Mouse (Mus musculus) adrenal gland, adult 18-20 months (tissue): ENCODE results near the gene Slc44a2. TPM values are rescaled to one million over a fixed set of nuclear protein-coding genes. Genes with fewer than 3 reads are reported as not detected.
A peak's percentile ranks its signal among the peaks of the same experiment; 100 is the strongest.
"Not testable (repeated sequence)": the region's sequence is repeated elsewhere in the genome, so short reads cannot be mapped to it uniquely, and the experiment has no call there.

Source experiments
- DNase-seq, 2 experiments: peaks; one replicate each; pipeline ENCODE4 v3.0.0; 2021 to 2022; ENCODE audit warnings: low spot score in 2 of 2
- long read RNA-seq, 2 experiments: library from polyadenylated mRNA; stranded (forward); transcript quantifications; one replicate each; pipeline ENCODE4 v2.0.0; 2021
- total RNA-seq, 2 experiments: library from RNA; stranded (reverse); gene quantifications; 1 replicate in 1 of 2; 2 replicates in 1 of 2; pipeline ENCODE4 v1.2.3; 2021

Slc44a2 gene
- 10 to 100 TPM; 36.3 to 48.3 TPM for total RNA-seq
- long read RNA-seq, experiment 1, transcript Slc44a2-210 (22 exons, 3,478 nt): major isoform, 47 of 74 reads
- long read RNA-seq, experiment 1, partial matches to known transcripts: 6 of 74 reads
- long read RNA-seq, experiment 1, other reads (novel, unspliced or antisense): 19 of 74 reads
- long read RNA-seq, experiment 2, transcript Slc44a2-210 (22 exons, 3,478 nt): major isoform, 19 of 61 reads
- long read RNA-seq, experiment 2, partial matches to known transcripts: 20 of 61 reads
- long read RNA-seq, experiment 2, other reads (novel, unspliced or antisense): 21 of 61 reads

DNA sequence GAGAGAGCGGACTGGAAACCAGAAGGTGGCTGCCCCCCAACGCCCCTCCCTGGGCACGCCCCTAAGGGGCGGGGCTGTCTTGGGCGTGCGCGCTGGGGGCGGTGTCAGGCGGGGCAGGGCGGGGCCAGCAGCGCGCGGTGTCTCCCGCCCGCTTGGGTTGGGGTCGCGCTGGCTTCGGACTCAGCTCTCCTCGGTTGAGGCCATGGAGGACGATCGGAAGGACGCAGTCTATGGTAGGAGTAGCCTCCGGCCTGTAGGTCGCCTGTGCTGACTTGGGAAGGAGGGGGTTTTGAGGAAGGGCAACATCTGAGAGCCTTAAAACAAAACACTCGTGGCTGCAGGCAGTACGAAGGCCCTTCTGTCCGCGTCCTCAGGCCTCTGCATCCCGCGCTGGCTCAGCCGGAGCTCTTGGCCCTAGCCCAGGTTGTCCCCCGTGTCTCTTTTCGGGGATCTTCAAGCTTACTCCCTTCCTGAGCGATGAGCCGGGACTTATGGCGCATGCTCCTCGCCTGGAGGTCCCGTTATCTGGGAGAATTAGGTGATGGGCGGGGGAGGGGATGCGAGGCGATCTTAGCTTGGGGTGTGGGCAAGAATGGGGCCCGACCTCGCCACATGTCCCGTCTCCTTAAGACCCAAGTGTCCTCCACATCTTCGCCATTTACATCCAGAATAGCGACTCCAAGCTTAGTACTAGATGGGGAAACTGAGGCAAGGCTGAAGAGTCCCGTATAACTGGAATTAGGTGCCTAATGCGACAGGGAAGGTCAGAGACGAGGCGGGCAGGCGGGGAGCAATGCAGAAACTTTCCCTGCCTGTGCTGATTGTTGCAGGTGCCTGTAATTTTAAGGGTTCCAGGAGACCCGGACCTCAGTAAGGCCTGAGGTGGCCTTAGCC lies at the start of gene Slc44a2:
Slc44a2 (plus strand) TSS at position 80 of the 894 bp plus-strand sequence.
- DNase-seq: peak; percentile 93 to 95

DNA sequence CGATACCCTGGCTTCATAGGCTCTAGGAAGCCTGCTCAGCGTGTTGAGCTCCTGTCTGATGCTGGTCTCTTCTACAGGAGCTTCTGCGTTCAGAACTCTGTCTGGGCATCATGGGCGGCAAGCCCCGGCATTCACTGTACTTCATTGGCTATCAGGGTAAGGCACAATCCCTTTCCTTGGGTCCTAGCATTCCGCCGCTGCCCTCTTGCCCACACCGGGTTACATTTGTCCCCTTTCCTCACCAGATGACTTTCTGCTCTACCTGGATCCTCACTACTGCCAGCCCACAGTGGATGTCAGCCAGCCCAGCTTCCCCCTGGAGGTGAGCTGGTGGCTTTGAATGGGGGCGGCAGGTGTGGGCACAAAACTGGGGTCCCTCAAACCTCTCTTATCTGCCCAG lies 48.1 kb upstream of the Slc44a2 start:
- DNase-seq: no peak

DNA sequence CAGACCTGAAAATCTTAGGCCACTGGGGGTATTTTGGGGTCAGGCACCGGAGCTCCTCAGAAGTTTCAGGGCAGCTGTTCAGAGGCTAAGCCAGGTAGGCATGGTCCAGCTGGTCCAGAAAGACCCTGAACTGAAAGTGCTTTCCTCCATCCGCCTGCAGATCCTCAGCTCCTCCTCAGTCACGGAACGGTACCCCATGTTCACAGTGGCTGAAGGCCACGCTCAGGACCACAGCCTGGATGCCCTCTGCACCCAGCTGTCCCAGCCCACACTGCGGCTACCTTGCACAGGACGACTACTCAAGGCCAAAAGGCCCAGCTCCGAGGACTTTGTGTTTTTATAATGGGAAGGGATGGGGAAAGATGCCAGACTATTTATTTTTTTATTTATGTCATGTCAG lies 47.4 kb upstream of the Slc44a2 start:
- DNase-seq: no peak

DNA sequence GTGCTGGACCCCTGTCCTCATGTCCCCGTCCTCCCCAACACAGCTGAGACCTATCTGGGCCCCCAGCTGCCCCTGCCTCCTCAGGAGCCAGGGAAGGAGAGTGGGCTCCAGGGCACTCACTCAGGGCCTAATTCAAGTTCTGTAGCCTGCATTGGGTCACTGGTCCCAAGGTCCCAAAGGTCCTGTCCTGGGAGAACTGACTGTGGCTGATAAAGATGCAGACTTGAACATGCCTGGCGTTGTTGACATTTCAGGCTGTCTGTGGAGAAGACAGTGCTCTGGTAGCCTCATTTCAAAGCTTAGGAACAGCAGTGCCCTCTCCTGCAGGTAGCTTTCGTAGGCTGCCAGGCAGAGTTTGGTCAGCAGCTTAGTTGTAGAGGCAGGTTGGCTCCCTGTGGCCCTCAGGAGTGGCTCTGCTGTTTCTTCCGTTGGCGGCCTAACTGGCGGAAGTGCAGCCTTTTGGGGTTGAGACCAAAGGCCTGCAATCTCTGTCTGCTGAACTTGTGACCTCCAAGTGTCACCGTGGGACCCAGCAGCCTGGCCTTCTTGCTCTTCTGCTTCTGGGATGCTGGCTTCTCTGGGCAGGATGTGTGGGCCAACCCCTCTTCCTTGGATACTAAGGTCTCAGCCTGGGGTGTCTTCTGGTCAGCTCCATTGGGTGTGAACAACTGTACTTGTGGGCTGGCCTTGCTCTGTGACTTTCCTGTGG lies 46.8 kb upstream of the Slc44a2 start:
- no peak for DNase-seq

DNA sequence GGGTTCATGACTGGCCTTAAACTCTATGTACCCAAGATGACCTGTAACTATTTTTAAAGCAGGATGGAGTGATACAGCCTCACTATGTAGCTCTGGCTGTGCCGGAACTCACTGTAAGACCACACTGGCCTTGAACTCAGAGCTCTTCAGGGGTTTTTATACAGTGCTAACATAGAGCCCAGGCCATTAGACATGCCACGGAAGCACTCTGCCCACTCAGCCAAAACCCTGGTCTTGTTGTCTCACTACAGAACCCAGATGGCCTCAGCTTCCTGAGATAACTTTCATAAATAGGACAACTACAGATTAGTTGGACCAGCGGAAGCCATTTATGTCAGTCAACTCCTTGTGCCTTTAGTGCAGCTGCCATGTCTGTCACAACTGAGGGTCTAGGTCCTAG lies 46.2 kb upstream of the Slc44a2 start:
- DNase-seq: no peak

DNA sequence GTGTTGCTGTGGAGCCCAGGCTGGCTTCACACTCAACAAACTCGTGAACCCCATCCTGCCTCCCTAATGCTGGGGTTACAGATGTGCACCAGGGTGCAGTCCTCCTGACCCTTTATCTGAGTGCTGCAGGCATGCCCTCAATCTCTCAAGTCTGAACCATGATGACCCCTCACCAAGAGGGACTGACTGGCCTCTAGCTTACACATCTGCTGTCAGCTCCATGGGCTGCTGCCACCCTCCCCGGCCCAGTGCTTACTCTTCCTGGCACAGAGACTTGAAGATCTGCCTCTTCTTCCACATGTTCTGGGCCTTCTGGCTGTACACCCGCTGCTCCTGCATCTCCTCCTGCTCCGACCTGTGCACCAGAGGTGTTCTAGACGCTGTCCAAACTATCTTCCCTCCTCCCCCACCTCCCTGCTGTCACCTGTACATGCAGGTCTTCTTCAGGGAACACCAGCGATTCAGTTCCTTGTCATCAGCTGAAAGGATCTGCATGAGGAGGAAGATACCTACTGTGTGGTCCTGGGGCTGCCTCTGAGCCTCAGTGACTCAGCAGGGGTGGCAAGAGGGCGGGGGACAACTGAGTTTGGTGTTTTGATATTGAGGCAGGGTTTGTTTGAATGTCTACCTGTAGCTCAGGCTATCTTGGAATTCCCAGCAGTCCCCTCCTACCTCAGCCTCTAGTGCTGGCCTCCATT lies 45.3 kb upstream of the Slc44a2 start:
- DNase-seq: no peak

DNA sequence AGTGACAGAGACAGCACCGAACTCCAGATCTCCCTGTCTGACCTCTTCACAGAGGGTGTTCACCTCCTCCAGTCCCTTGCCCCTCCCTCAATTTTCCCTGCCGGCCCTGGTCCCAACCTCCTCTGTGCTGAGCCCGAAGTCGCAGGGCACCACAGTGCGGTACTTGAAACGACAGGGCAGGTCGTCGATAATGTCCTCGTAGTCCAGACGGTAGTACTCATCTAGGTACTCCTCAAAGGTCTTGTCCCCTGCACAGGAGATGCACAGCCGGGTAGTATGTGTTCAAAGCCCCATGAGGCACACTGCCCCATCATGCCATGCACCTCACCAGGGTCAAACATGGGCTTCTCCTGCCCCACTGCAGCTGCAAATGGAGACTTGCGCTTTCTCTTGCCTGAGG lies 44.8 kb upstream of the Slc44a2 start:
- no peak for DNase-seq

DNA sequence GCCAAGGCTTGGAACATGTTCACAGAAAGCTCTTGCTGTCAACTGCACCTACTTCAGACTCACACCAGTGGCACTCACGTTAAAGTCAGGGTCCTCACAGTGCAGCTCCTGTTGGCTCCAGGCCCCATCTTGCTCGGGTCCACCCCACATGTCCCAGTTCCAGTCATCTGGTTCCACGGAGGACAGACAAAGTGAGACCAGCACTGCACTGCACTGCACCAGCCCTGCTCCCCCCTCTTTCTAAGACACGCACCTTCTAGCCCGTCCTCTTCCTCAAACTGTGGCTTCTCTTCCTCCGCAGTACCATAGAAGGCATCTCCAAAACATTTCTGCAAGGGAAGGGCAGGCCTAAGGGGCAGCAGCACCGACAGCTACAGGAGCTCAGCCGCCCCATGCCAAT lies 44.2 kb upstream of the Slc44a2 start:
- DNase-seq: no peak

DNA sequence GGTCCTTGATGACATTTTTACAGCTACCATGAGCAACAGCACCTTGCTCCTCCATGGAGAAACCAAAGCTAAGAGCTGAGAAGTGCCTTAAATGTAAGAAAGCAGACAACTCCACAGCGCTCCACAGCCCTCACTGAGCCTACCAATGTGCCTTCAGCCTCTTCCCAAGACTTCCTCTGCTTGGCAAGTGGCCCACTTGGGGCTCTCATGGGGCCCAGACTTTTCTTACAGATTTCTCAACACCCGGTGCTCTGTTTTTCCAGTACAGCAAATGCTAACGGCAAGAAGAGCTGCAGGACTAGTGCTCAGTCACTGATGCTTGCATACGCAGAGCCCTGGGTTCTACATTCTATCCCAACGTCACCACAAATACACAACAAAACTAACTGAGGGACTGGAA lies 42.7 kb upstream of the Slc44a2 start:
- DNase-seq: no peak

DNA sequence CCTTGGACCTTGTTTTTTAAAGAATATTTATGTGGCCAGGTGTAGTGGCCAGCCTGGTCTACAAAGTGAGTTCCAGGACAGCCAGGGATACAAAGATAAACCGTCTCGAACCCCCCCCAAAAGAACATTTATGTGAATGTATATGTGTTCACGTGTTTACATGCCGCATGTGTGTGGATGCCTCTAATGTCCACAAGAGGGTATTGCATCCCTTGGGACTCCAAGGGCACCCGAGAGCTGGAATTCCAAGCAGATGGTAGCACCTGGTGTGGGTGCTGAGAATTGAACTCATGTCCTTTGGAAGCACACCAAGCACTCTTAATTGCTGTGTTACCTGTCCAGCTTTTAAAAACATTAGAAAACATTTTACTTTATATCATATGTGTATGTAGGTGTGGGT lies 36.9 kb upstream of the Slc44a2 start:
- DNase-seq: no peak

DNA sequence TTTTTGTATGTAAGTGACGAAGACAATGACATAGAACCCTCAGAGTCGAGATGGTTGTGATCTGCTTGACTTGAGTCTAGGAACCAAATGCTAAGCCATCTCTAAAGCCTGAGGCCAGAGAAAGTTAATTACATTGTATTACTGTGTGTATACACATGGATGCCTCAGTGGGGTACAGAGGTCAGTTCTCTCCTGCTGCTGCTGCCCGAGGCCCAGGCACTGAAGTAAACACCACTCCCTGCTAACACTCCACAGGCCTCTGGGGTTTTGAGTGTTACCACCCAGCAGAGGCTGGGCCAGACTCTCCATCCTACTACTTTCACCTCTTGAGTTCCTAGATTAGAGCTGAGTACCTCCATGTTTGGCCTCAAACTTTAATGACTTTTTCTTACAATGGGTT lies 36.5 kb upstream of the Slc44a2 start:
- DNase-seq: no peak

DNA sequence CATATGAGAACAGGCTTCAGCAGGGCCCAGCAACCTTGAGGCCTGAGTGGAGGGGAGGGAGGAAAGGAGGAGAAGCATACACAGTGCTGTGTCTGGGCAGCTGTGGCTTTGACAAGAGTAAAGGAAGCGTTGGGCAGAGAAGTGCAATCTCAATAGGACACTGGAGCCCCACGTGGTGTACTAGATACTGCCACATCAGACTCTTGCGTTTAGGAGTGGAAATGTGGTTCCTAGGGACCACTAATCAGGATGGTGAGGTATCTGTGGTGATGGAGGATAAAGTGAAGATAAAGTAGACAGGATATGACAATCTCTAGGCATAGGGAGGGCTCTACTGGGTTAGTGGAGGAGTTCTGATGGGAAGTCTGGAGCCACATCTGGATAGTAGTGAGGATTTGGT lies 33.7 kb upstream of the Slc44a2 start:
- no peak for DNase-seq

DNA sequence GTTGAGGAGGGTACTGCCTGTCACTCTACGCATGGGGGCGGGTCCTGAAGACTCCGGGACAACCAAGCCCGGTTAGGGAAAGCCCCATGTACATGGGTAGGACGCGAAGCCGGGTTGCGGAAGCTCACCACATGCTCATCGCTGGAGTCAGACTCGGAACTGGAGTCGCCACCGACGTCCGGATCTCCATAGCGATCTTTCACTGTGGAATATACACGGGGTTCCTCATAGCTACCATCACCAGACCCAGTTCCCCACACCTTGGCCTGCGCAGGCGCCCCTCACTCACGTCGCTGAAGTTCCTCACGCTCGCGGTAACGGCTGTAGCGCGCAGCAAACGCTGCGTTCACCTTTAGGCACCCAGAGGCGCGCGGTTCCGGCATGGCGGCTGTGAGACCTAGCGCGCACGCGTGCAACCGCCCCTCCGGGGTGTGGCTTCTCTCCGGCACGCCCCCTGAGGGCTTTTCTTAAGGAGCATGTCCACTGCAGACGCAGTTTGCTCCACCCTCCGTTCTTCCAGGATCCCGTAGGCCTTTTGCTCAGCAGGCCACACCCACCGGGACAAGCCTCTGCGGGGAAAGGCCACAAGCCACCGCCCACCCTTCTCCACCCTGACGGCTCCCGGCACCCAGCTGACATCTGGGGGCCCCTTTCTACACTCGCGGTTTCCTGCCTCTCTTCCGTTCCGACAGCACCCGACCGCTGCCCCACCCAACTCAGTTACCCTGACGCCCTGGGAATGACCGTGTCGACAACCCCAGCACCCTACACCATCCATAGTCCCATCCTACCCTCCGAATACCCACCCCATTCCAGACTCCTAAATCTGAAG lies 32.7 kb upstream of the Slc44a2 start, which contains the start of gene Kri1:
Kri1 (minus strand) TSS at position 399 of the 832 bp plus-strand sequence.
- DNase-seq: peak; percentile 94 to 97

DNA sequence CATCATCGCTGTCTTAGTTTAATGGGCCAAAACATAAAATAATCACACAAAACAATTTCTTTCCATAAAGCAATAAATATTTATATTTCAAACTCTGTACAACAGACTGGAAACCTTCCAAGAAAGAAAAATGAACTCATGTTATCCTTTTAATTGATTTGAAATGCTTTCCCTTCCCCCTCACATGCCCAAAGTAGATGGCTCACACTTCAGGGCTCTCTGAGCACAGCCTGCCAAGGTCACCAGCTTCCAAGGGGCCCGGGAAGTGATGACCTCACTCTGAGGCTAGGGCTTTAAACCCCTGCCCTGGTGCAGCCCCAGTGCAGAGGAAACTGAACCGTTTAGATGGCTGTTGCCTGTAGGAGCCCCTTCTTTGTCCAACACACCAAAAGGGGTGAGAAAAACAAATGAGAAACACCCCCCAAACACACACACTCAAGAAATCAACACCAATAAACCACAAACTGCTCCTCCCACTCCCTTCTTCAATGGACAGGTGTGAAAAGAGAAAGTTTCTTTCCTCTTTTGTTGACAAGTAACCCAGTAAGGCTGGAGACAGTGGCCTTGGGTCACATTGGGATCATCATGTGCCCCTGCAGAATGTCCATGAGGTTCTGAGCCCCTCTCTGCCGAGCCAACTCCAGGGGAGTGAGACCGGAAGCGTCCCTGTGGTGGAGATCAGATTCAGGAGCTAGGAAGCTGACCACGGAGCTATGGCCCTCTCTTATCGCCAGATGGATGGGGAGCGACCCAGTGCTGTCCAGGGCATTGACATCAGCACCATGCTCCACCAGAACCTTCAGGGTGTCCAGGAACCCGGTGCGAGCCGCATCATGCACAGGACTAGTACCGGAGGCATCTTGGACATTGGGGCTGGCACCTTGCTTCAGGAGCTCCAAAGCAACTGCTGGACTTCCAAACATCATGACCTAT lies 31.8 kb upstream of the Slc44a2 start:
- DNase-seq: peak; percentile 38 to 39

DNA sequence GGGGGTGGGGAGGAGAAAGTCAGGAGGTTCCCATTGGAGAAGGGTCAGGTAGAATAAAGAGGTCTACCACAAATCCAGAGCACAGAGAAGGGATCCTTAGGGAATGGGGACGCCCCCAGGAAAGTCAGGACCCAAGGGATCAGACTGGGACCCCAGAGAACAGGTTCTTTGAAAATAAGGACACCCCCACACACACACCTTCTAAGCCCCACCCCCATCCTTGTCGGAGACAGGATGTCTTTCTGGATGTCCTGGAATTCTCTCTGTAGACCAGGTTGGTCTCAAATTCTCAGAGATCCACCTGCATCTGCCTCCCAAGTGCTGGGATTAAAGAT lies 31.2 kb upstream of the Slc44a2 start:
- no peak for DNase-seq

DNA sequence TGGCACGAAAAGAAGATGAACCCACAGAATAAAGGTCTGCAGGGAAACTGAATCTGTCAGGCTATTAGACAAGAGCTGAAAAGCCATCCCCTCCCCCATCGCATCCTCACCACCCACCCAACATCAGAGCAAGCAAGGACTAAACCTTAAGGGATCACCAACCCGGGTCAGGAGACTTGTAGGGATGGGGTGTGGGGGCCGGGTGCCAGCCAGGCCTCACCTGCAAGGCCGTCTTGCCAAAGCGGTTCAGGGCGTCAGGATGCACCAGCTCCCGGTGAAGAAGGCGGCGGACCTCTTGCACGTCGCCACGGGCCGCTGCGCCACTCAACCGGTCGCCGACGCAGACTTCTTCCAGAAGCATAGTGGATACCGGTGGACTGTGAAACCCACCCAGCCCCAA lies 29.9 kb upstream of the Slc44a2 start:
- no peak for DNase-seq

DNA sequence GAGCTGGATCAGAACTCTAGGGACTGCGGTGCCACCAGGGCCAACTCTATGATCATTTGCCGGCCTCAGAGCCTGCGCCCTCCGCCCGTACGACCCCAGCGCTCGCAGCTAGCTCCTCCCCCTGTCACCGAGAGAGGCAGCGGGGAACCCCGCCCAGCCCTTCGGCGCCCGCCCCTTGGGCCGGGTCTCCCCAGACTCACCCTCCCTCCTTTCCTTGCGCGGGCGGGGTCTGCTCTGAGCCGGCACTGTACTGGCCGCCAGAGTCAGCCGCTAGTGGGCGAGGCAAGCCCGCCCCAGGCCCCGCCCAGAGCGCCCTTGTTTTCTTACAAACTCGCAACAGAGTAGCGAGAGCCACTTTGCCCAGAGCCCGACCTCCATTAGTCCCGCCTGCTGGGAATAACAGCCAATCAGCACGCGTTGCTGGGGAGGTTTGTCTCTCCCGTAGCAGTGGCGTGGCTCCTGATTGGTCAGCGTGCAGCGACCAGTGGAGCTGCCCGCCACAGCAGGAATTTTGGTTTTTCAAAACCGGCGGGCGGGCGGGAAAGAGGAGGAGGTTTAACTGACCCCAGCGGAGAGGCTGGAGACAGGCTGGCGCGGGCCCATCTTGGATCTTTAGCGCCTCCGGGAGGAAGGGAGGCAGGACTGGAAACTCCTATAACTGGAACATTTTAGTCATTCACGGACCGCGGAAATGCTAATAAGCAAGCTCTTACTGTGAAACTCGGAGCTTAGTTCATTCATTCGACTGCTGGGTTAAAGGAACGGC lies 29.3 kb upstream of the Slc44a2 start, which contains the start of gene Cdkn2d:
Cdkn2d (minus strand) TSS at position 386 of the 766 bp plus-strand sequence.
- peak; percentile 97 for DNase-seq

DNA sequence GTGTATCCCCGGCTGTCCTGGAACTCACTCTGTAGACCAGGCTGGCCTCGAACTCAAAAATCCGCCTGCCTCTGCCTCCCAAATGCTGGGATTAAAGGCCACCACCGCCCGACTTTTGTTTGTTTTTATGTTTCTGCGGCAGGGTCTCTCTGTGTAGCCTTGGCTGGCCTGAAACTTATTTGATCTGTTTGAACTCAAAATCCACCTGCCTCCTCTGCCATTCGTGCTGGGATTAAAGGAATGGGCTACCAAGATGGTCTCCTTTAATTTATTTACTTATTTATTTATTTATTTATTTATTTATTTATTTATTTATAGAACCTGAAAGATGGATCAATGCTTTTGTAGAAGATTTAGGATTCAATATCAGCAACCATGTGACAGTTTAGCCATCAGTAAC lies 28.6 kb upstream of the Slc44a2 start:
- DNase-seq: not testable (repeated sequence)
